Mouse (Mus musculus) intestine, embryonic 14.5 days (tissue): Measurements from ENCODE around the gene Myo1c. TPM values are rescaled to one million over a fixed set of nuclear protein-coding genes. Genes with fewer than 3 reads are reported as not detected.

ENCODE experiments used
- ATAC-seq: fragments of 200-750 bp; cut with Nextera tagmentation; replicated peaks from 2 replicates; pipeline ENCODE4 v1.8.0; 2017; ENCODE audit warnings: low read depth, moderate number of reproducible peaks, moderate TSS enrichment, moderate library complexity; ENCODE audit not compliant: low FRiP score, low TSS enrichment
- DNase-seq: peaks from one replicate; pipeline ENCODE4 v3.0.0-alpha.2; 2018; ENCODE audit warnings: low spot score
- H3K27ac ChIP-seq: fragments of 300-500 bp; sonication (generic); 2 replicates; pipeline ENCODE4 v1.5.1; 2014; ENCODE audit warnings: low read depth, mild to moderate bottlenecking, control low read depth
- H3K27me3 ChIP-seq: fragments of 300-500 bp; sonication (generic); replicated peaks from 2 replicates; pipeline ENCODE4 v1.6.1; 2014; ENCODE audit warnings: low read length, control low read depth; ENCODE audit not compliant: control insufficient read depth, insufficient read depth
- H3K36me3 ChIP-seq: fragments of 300-500 bp; sonication (generic); 2 replicates; pipeline ENCODE4 v1.6.1; 2014; ENCODE audit warnings: low read length, control low read depth; ENCODE audit not compliant: control insufficient read depth, insufficient read depth
- H3K4me1 ChIP-seq: fragments of 300-500 bp; sonication (generic); replicated peaks from 2 replicates; pipeline ENCODE4 v1.6.1; 2014; ENCODE audit warnings: low read length, control low read depth, mixed read lengths; ENCODE audit not compliant: control insufficient read depth, insufficient read depth
- H3K4me2 ChIP-seq: fragments of 300-500 bp; sonication (generic); 2 replicates; pipeline ENCODE4 v1.6.1; 2014; ENCODE audit warnings: low read length
- H3K4me3 ChIP-seq: fragments of 300-500 bp; sonication (generic); 2 replicates; pipeline ENCODE4 v1.5.1; 2014; ENCODE audit warnings: low read depth, low read length, control low read depth, mixed read lengths
- H3K9ac ChIP-seq: fragments of 300-500 bp; sonication (generic); 2 replicates; pipeline ENCODE4 v1.6.1; 2014; ENCODE audit warnings: mild to moderate bottlenecking, low read length
- H3K9me3 ChIP-seq: fragments of 300-500 bp; sonication (generic); 2 replicates; pipeline ENCODE4 v1.6.1; 2016; ENCODE audit warnings: low read length, control low read depth; ENCODE audit not compliant: control insufficient read depth
- WGBS: fragments of 180-500 bp; shearing (Covaris S2); extraction: QIAGEN DNeasy Blood & Tissue Kit; methylation state at CpG from one replicate; pipeline ENCODE4 v1.1.7; 2014; 5-methylcytosine and 5-hydroxymethylcytosine counted together
- polyA plus RNA-seq: library from polyadenylated mRNA; unstranded; fragments of >200 nt; fragmentation: Nextera tagmentation; extraction: Ambion mirVana; gene quantifications from 2 replicates; pipeline ENCODE4 v1.2.1, GENCODE M21; 2014

Gene Myo1c
- polyA plus RNA-seq, 1 experiment from 2014 or later = 41.7 TPM

- H3K4me3 ChIP-seq = no peak overlapping the region
- DNase-seq (no peak), ATAC-seq (no peak)
- peaks cover 50% of the 10 kb centered on the region for H3K36me3 ChIP-seq
- no peaks in the 10 kb centered on the region for H3K9me3 ChIP-seq
- no peak overlapping the region for H3K9ac ChIP-seq
- no peak overlapping the region for H3K4me2 ChIP-seq
- no peaks in the 10 kb centered on the region for H3K27me3 ChIP-seq
- H3K27ac ChIP-seq = no peak overlapping the region
- H3K4me1 ChIP-seq = peaks cover 24% of the 10 kb centered on the region
These were observed 7.5 kb downstream of the Myo1c start for GRCm38 (mm10) chr11:75657841-75658240.

GRCm38 (mm10) chr11:75658311-75658710 lies 8.0 kb downstream of the Myo1c start:
- WGBS = 95% methylated on average over 13 of the region's 13 CpGs
- Histone ChIP-seq H3K9me3 (no peaks in the 10 kb centered on the region), H3K9ac (no peak overlapping the region), H3K4me3 (no peak overlapping the region), H3K36me3 (peaks cover 54% of the 10 kb centered on the region), H3K4me2 (no peak overlapping the region), H3K27ac (no peak overlapping the region), H3K4me1 (peaks cover 20% of the 10 kb centered on the region), H3K27me3 (no peaks in the 10 kb centered on the region)
- ATAC-seq (no peak), DNase-seq (no peak)

DNA sequence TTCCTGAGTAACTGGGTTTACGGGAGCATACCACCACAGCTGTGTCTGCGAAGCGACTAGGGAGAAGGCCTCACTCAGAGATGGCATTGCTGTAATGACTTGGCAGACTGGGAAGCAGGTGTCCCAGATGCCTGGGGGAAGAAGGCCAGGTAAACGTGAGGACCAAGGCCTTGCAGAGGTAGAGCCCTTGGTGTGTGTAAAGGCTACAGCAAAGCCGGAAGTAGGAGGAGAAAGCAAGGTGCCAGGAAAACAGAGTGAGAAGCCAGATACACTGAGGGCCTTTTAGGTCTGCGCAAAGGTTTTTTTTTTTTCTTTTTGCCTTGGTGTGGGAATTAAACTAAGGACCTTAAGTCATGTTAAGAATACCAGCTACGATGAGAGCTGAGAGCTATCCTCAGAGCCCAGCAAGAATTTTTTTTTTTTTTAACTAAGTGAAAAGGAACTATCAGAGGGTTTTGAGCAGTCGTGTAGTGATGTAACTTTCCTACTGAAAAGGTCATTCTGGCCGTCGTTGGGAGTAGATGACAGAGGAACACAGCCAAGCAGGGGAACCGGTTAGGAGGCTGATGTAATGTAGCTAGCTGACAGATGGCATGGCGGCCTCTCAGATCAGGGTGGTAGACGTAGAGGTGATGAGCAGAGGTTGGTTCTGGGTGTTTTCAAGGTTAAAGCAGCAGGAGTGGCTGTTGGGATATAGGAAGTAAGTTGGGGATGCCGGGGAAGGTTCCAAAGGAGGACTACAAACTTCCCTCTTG lies 8.9 kb downstream of the Myo1c start:
- 85% methylated on average over 14 of the region's 14 CpGs for WGBS
- no peak for DNase-seq
- Histone ChIP-seq H3K9me3 (no peaks in the 10 kb centered on the region), H3K27ac (no peak overlapping the region), H3K4me3 (no peak overlapping the region), H3K9ac (no peak overlapping the region), H3K27me3 (no peaks in the 10 kb centered on the region), H3K4me1 (peaks cover 16% of the 10 kb centered on the region), H3K36me3 (peaks cover 56% of the 10 kb centered on the region), H3K4me2 (no peak overlapping the region)
- no peak for ATAC-seq

- H3K9ac ChIP-seq = no peak overlapping the region
- no peak overlapping the region for H3K27ac ChIP-seq
- peaks cover 7% of the 10 kb centered on the region for H3K4me1 ChIP-seq
- H3K27me3 ChIP-seq = no peaks in the 10 kb centered on the region
- WGBS = 92% methylated on average over 12 of the region's 12 CpGs
- no peaks in the 10 kb centered on the region for H3K9me3 ChIP-seq
- no peak overlapping the region for H3K4me2 ChIP-seq
- DNase-seq (no peak), ATAC-seq (no peak)
- no peak overlapping the region for H3K4me3 ChIP-seq
- H3K36me3 ChIP-seq = peaks cover 62% of the 10 kb centered on the region
These were observed 9.8 kb downstream of the Myo1c start for GRCm38 (mm10) chr11:75660081-75660590.

- DNase-seq (no peak), ATAC-seq (no peak)
- Histone ChIP-seq H3K4me1 (peaks cover 6% of the 10 kb centered on the region), H3K4me2 (no peak overlapping the region), H3K36me3 (peaks cover 72% of the 10 kb centered on the region), H3K4me3 (no peak overlapping the region), H3K9me3 (no peaks in the 10 kb centered on the region), H3K27me3 (no peaks in the 10 kb centered on the region), H3K9ac (no peak overlapping the region), H3K27ac (no peak overlapping the region)
- WGBS = 88% methylated on average over 21 of the region's 21 CpGs
These were observed 10.9 kb downstream of the Myo1c start for GRCm38 (mm10) chr11:75660941-75661800.

DNA sequence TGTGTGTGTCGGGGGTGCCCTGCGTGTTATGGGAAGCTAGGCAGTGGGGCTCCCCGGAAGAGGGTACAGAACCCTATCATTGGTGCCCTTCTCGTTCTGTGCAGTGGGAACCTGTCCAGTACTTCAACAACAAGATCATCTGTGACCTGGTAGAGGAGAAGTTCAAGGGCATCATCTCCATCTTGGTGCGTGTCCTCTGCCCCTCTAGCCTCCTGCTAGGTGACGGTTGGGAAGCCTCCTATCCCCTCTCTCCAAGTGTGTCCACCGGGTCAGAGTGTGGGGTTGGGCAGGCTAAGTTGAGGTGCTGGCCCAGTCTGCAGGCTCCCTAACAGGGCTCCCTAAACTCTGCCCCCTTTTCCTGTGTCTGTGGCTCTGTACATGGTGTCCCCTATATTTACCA lies 11.8 kb downstream of the Myo1c start:
- 95% methylated on average over 7 of the region's 7 CpGs for WGBS
- Histone ChIP-seq H3K4me1 (no peaks in the 10 kb centered on the region), H3K9ac (no peak overlapping the region), H3K27ac (no peak overlapping the region), H3K27me3 (no peaks in the 10 kb centered on the region), H3K4me2 (no peak overlapping the region), H3K36me3 (peaks cover 79% of the 10 kb centered on the region), H3K9me3 (no peaks in the 10 kb centered on the region), H3K4me3 (no peak overlapping the region)
- no peak for DNase-seq
- ATAC-seq = no peak

DNA sequence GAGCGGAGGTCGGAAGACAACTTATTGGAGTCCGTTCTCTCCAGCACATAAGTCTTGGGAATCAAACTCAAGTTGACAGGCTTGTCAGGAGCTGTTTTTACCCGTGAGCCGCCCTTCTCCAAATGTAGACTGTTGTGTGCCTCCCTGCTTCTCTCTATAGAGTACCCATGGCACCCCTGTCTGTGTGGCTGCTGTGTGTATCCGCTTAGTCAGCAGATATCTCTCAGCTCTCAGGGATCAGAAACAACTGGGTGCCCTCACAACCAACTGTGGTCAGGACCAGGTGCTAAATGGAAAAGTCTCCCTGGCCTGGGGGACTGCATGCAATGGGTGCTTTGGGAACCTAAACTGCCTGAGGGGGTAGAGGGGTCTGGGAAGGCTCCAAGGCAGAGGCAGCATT lies 16.0 kb downstream of the Myo1c start:
- Histone ChIP-seq H3K9ac (no peak overlapping the region), H3K27me3 (no peaks in the 10 kb centered on the region), H3K4me3 (no peak overlapping the region), H3K9me3 (no peaks in the 10 kb centered on the region), H3K27ac (no peak overlapping the region), H3K36me3 (peaks cover 80% of the 10 kb centered on the region), H3K4me2 (no peak overlapping the region), H3K4me1 (no peaks in the 10 kb centered on the region)
- 92% methylated on average over 6 of the region's 6 CpGs for WGBS
- ATAC-seq (no peak), DNase-seq (no peak)

- DNase-seq = no peak
- H3K9me3 ChIP-seq = no peaks in the 10 kb centered on the region
- H3K27ac ChIP-seq = no peak overlapping the region
- H3K36me3 ChIP-seq = peaks cover 82% of the 10 kb centered on the region
- no peaks in the 10 kb centered on the region for H3K27me3 ChIP-seq
- no peak overlapping the region for H3K4me3 ChIP-seq
- no peak for ATAC-seq
- 87% methylated on average over 3 of the region's 3 CpGs for WGBS
- H3K4me2 ChIP-seq = no peak overlapping the region
- no peak overlapping the region for H3K9ac ChIP-seq
- no peaks in the 10 kb centered on the region for H3K4me1 ChIP-seq
These were observed 18.3 kb downstream of the Myo1c start for GRCm38 (mm10) chr11:75668621-75669020.
